Mouse (Mus musculus) splenic B cell, adult 2 months (primary cell): ENCODE measurements around the gene Dock9.

Experiments
- DNase-seq: peaks from one replicate; pipeline ENCODE4 v3.0.0-alpha.2; 2011; ENCODE audit warnings: low read depth, low spot score
- H3K27me3 ChIP-seq: 2 replicates; pipeline ENCODE4 v1.6.1; 2012; ENCODE audit warnings: mild to moderate bottlenecking, low read length, moderate library complexity, mixed read lengths; ENCODE audit not compliant: control insufficient read depth, poor library complexity, insufficient read depth, severe bottlenecking
- H3K36me3 ChIP-seq: 2 replicates; pipeline ENCODE4 v1.6.1; 2012; ENCODE audit warnings: mild to moderate bottlenecking, low read length, moderate library complexity, mixed read lengths; ENCODE audit not compliant: control insufficient read depth, poor library complexity, insufficient read depth, severe bottlenecking

The Dock9 gene

GRCm38 (mm10) chr14:121495741-121496140 is 301.9 kb downstream of the Dock9 start:
- DNase-seq, result no peak
- no peaks in the 10 kb centered on the region for H3K36me3 ChIP-seq
- no peaks in the 10 kb centered on the region for H3K27me3 ChIP-seq

DNA sequence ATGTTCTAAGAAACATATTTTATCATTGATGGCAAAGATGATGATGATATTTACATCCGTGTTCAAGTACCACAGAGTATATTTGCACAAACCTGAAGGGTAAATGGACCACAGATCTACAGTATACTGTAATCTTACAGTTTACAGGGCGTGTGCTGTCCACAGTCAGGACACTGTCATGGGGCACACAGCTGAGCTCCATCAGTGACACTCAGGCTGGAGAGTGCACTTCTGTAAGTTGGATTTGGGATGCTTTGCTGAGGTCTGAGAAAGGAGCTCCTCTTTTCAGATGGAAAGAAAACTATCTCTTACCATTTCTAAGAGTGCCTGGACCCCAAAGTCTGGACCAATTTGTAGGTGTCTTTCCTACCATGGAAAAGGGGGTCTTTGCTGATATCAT is 302.5 kb downstream of the Dock9 start:
- no peaks in the 10 kb centered on the region for H3K36me3 ChIP-seq
- no peak for DNase-seq

GRCm38 (mm10) chr14:121494238-121494637 is 303.4 kb downstream of the Dock9 start:
- no peaks in the 10 kb centered on the region for H3K27me3 ChIP-seq
- H3K36me3 ChIP-seq, result no peaks in the 10 kb centered on the region
- no peak for DNase-seq

More for the DNA sequence above, 302.5 kb downstream of the Dock9 start:
- no peaks in the 10 kb centered on the region for H3K27me3 ChIP-seq

DNA sequence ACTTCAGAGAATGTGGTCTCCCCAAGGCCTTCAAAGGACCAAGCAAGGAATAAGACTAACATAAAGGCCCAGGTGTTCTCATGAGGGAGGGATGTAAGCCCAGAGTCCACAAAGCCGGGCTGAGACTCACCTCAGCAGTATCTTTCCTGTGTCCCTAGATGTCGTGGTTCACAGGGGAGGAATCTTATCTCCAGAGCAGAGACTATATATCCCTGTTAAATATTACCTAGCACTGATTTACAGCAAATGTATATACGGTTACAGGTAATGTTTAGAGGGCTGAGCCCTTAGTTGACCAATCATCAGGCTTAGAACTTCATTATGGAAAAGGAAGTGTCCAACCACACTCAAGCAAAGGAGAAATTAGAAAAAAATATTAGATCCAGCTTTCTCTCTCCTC is 303.9 kb downstream of the Dock9 start:
- no peak for DNase-seq
- Histone ChIP-seq H3K36me3 (no peaks in the 10 kb centered on the region), H3K27me3 (no peaks in the 10 kb centered on the region)

DNA sequence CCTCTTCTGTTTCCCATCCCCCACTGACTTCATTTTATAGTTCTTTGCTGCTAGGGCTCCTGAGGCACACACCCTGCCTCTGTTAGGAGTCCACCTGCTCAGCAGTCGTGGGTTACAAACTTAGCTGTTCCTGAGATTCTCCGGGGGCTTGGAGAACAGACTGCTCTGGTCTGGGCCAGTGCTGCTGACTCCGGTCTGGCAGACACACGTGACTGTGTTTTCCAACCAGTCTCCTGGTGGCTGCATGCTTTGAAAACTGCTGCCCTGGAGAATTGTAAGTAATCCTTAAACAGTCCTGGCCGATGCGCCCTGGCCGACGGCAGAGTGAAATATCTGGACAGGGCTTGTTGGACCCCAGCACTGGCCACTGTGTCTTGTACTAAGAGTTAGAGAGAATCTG is 305.3 kb downstream of the Dock9 start:
- H3K27me3 ChIP-seq, result no peaks in the 10 kb centered on the region
- DNase-seq, result no peak

More for the DNA sequence above, 305.3 kb downstream of the Dock9 start:
- no peaks in the 10 kb centered on the region for H3K36me3 ChIP-seq
